In genomic region chr17:32904414-32904813, GRCm38 (mm10) we compare ENCODE assay signal across 12 mouse cellular contexts. TPM values are rescaled to one million over a fixed set of nuclear protein-coding genes. Genes with fewer than 3 reads are reported as not detected.
DNase-seq lines count a peak whose midpoint lies in the region; ATAC-seq and TF ChIP-seq lines count a peak whose summit lies in the region.
"Had no signal": no experiment of that assay in that cellular context is flagged by ENCODE, and none has a peak within 500 bp of the region (broad histone marks: within the 10 kb centered on the region; RNA-seq: fewer than 3 reads in every experiment).

No protein-coding gene starts in this region.

- H3K4me2 ChIP-seq in hindbrain, postnatal 0 days (ENCODE audit: low read depth, low read length), result no peak overlapping the region
- no peak overlapping the region for H3K4me2 ChIP-seq in hindbrain, embryonic 11.5 days (replicated peaks; ENCODE audit: low read depth, low read length)
- H3K4me2 ChIP-seq: liver, embryonic 15.5 days had no signal

- DNase-seq in hindbrain, postnatal 0 days (ENCODE audit: low spot score), result peak; percentile 15
- DNase-seq in hindbrain, embryonic 11.5 days (ENCODE audit: low spot score), result no peak
- DNase-seq in thymus, postnatal 0 days (ENCODE audit: low spot score), result peak; percentile 35
- DNase-seq in thymus, adult 18-20 months, result no peak
- DNase-seq in cerebellum, adult 9-10 months, result no peak
- DNase-seq in right cerebral cortex, postnatal 4 days, result no peak
- DNase-seq: gastrocnemius, postnatal 10 days; right cerebral cortex, adult 18-20 months had no signal

- no peak overlapping the region for H3K4me3 ChIP-seq in hindbrain, postnatal 0 days (ENCODE audit: low read length)
- H3K4me3 ChIP-seq in hindbrain, embryonic 11.5 days (ENCODE audit: low read depth, low read length), result no peak overlapping the region
- H3K4me3 ChIP-seq: liver, embryonic 15.5 days had no signal

- WGBS in hindbrain, postnatal 0 days, result 65% methylated on average over 2 of the region's 2 CpGs
- 62% methylated on average over 2 of the region's 2 CpGs for WGBS in hindbrain, embryonic 11.5 days

- 0 out of 2 replicates have a peak, but pooled peaks cover 4% of the 10 kb centered on the region for H3K27me3 ChIP-seq in hindbrain, postnatal 0 days (ENCODE audit: insufficient read depth, low read length)
- no peaks in the 10 kb centered on the region for H3K27me3 ChIP-seq in hindbrain, embryonic 11.5 days (ENCODE audit: control insufficient read depth, insufficient read depth, low read length)

- ATAC-seq in hindbrain, postnatal 0 days, result no peak
- ATAC-seq in hindbrain, embryonic 11.5 days (ENCODE audit: low FRiP score), result no peak
- 0 out of 2 replicates have a peak, but pooled peaks have one; percentile 36 for ATAC-seq in common myeloid progenitor, adult 5-6 weeks (replicated peaks; ENCODE audit: low read depth, poor library complexity, severe bottlenecking)
- ATAC-seq in granulocyte monocyte progenitor cell, adult 5-6 weeks (replicated peaks; ENCODE audit: poor library complexity, severe bottlenecking), result no peak

- H3K9me3 ChIP-seq in hindbrain, postnatal 0 days (ENCODE audit: low read length), result no peaks in the 10 kb centered on the region
- H3K9me3 ChIP-seq in hindbrain, embryonic 11.5 days (ENCODE audit: control insufficient read depth, low read length), result no peaks in the 10 kb centered on the region
- H3K9me3 ChIP-seq: liver, embryonic 15.5 days had no signal

- TF ChIP-seq CTCF in hindbrain, postnatal 0 days (IDR thresholded peaks at IDR 0.05; ENCODE audit: low read depth), result peak; percentile 58

- no peaks in the 10 kb centered on the region for H3K36me3 ChIP-seq in hindbrain, postnatal 0 days (ENCODE audit: insufficient read depth, low read length)
- H3K36me3 ChIP-seq in hindbrain, embryonic 11.5 days (ENCODE audit: control insufficient read depth, insufficient read depth, low read length), result no peaks in the 10 kb centered on the region
- H3K36me3 ChIP-seq: liver, embryonic 15.5 days had no signal

- no peak overlapping the region for H3K27ac ChIP-seq in hindbrain, postnatal 0 days
- H3K27ac ChIP-seq in hindbrain, embryonic 11.5 days (ENCODE audit: low read depth, low read length), result no peak overlapping the region
- H3K27ac ChIP-seq: liver, embryonic 15.5 days had no signal

- H3K9ac ChIP-seq in hindbrain, postnatal 0 days (replicated peaks; ENCODE audit: low read length), result no peak overlapping the region
- no peak overlapping the region for H3K9ac ChIP-seq in hindbrain, embryonic 11.5 days (ENCODE audit: low read depth, low read length)
- H3K9ac ChIP-seq: liver, embryonic 15.5 days had no signal

- no peaks in the 10 kb centered on the region for H3K4me1 ChIP-seq in hindbrain, postnatal 0 days (ENCODE audit: insufficient read depth, low read length)
- H3K4me1 ChIP-seq in hindbrain, embryonic 11.5 days (replicated peaks; ENCODE audit: control insufficient read depth, insufficient read depth, low read length), result 0 out of 2 replicates have a peak, but pooled peaks cover 2% of the 10 kb centered on the region

RNA-seq across cellular contexts. Expression of gene Cyp4f14, which starts 12.7 kb away (rescaled TPM):
- 0.78 and 1.3 TPM in 2 replicates for total RNA-seq in hindbrain, postnatal 0 days (2014; rRNA removed)
- 0.64 and 0.88 TPM in 2 replicates for polyA plus RNA-seq in hindbrain, postnatal 0 days (2015; fragmentation: Nextera tagmentation; extraction: Ambion mirVana)
- polyA plus RNA-seq in hindbrain, embryonic 11.5 days (2014; fragmentation: Nextera tagmentation; extraction: Ambion mirVana), result not detected in 2 replicates
- 0.06 and 0.17 TPM in 2 replicates for polyA plus RNA-seq in thymus, postnatal 0 days (2015; fragmentation: Nextera tagmentation; extraction: Ambion mirVana)
- total RNA-seq in common myeloid progenitor, adult 5-6 weeks (2017), result not detected in 2 replicates
- total RNA-seq in granulocyte monocyte progenitor cell, adult 5-6 weeks (2014; fragmentation: Nextera tagmentation), result not detected in 2 replicates
- total RNA-seq in granulocyte monocyte progenitor cell, adult 5-6 weeks (2017), result not detected in 2 replicates
- total RNA-seq: heart, postnatal 4 days had no signal
- polyA plus RNA-seq: liver, embryonic 15.5 days had no signal

RNA-seq across cellular contexts. Expression of gene Zfp870, which starts 13.0 kb away (rescaled TPM):
- total RNA-seq in hindbrain, postnatal 0 days (2014; rRNA removed), result 5.9 and 6.4 TPM in 2 replicates
- 4.8 and 5.0 TPM in 2 replicates for polyA plus RNA-seq in hindbrain, postnatal 0 days (2015; fragmentation: Nextera tagmentation; extraction: Ambion mirVana)
- 8.6 and 10.0 TPM in 2 replicates for polyA plus RNA-seq in hindbrain, embryonic 11.5 days (2014; fragmentation: Nextera tagmentation; extraction: Ambion mirVana)
- polyA plus RNA-seq in thymus, postnatal 0 days (2015; fragmentation: Nextera tagmentation; extraction: Ambion mirVana), result 1.2 and 1.9 TPM in 2 replicates
- total RNA-seq in common myeloid progenitor, adult 5-6 weeks (2017), result 2.5 and 7.3 TPM in 2 replicates
- 2.3 and 6.2 TPM in 2 replicates for total RNA-seq in granulocyte monocyte progenitor cell, adult 5-6 weeks (2014; fragmentation: Nextera tagmentation)
- total RNA-seq in granulocyte monocyte progenitor cell, adult 5-6 weeks (2017), result 2.5 and 5.9 TPM in 2 replicates

RNA-seq across cellular contexts. Expression of gene Cyp4f13, which starts 42.8 kb away (rescaled TPM):
- 9.3 and 15.2 TPM in 2 replicates for total RNA-seq in hindbrain, postnatal 0 days (2014; rRNA removed)
- polyA plus RNA-seq in hindbrain, postnatal 0 days (2015; fragmentation: Nextera tagmentation; extraction: Ambion mirVana), result 11.1 and 16.0 TPM in 2 replicates
- 3.1 and 5.5 TPM in 2 replicates for polyA plus RNA-seq in hindbrain, embryonic 11.5 days (2014; fragmentation: Nextera tagmentation; extraction: Ambion mirVana)
- polyA plus RNA-seq in thymus, postnatal 0 days (2015; fragmentation: Nextera tagmentation; extraction: Ambion mirVana), result 11.1 and 14.0 TPM in 2 replicates
- 8.2 and 10.7 TPM in 2 replicates for total RNA-seq in common myeloid progenitor, adult 5-6 weeks (2017)
- 10.3 and 15.2 TPM in 2 replicates for total RNA-seq in granulocyte monocyte progenitor cell, adult 5-6 weeks (2014; fragmentation: Nextera tagmentation)
- total RNA-seq in granulocyte monocyte progenitor cell, adult 5-6 weeks (2017), result 8.5 and 12.9 TPM in 2 replicates

Comparison
In these comparisons a context has a peak if more than half of its experiments do, and no peak if none do; other contexts are left out.
1. DNase-seq: peak in hindbrain, postnatal 0 days (single experiment) and thymus, postnatal 0 days (single experiment); none in hindbrain, embryonic 11.5 days (single experiment), thymus, adult 18-20 months (0 of 2), cerebellum, adult 9-10 months (single experiment) and right cerebral cortex, postnatal 4 days (single experiment).